Mouse (Mus musculus) limb, embryonic 10.5 days (tissue): ENCODE results near the gene Pspn. TPM values are rescaled to one million over a fixed set of nuclear protein-coding genes. Genes with fewer than 3 reads are reported as not detected.

Experiments used
- DNase-seq: peaks from one replicate; pipeline ENCODE4 v3.0.0-alpha.2; 2017; ENCODE audit warnings: low spot score
- H3K27ac ChIP-seq: fragments of 300-500 bp; sonication (generic); 2 replicates; pipeline ENCODE4 v1.5.1; 2016; ENCODE audit warnings: mild to moderate bottlenecking
- H3K27me3 ChIP-seq: fragments of 300-500 bp; sonication (generic); 2 replicates; pipeline ENCODE4 v1.6.1; 2016; ENCODE audit warnings: low read depth, mild to moderate bottlenecking; ENCODE audit not compliant: poor library complexity, severe bottlenecking
- H3K36me3 ChIP-seq: fragments of 300-500 bp; sonication (generic); 2 replicates; pipeline ENCODE4 v1.6.1; 2016; ENCODE audit warnings: mild to moderate bottlenecking, moderate library complexity
- H3K4me1 ChIP-seq: fragments of 300-500 bp; sonication (generic); 2 replicates; pipeline ENCODE4 v1.6.1; 2016
- H3K4me3 ChIP-seq: fragments of 300-500 bp; sonication (generic); 2 replicates; pipeline ENCODE4 v1.5.1; 2016; ENCODE audit warnings: mild to moderate bottlenecking, moderate library complexity
- H3K9me3 ChIP-seq: fragments of 300-500 bp; sonication (generic); replicated peaks from 2 replicates; pipeline ENCODE4 v1.6.1; 2016; ENCODE audit warnings: mild to moderate bottlenecking
- WGBS: fragments of 180-500 bp; shearing (Covaris S2); methylation state at CpG from one replicate; pipeline ENCODE4 v1.1.7; 2016; 5-methylcytosine and 5-hydroxymethylcytosine counted together
- polyA plus RNA-seq: library from polyadenylated mRNA; unstranded; fragments of >200 nt; fragmentation: Nextera tagmentation; extraction: Ambion mirVana; gene quantifications from 2 replicates; pipeline ENCODE4 v1.2.1, GENCODE M21; 2016

Gene Pspn
- polyA plus RNA-seq, 1 experiment from 2014 or later: not detected

GRCm38 (mm10) chr17:56973956-56974707 is 25.7 kb downstream of the Pspn start:
- Histone ChIP-seq H3K36me3 (no peaks in the 10 kb centered on the region), H3K27me3 (peaks cover 4% of the 10 kb centered on the region; the same call in 1 of the 2 replicates), H3K4me1 (no peaks in the 10 kb centered on the region), H3K9me3 (no peaks in the 10 kb centered on the region), H3K27ac (no peak overlapping the region), H3K4me3 (no peak overlapping the region)
- 64% methylated on average over 13 of the region's 14 CpGs for WGBS
- DNase-seq: no peak

GRCm38 (mm10) chr17:56970081-56970480 is 29.7 kb downstream of the Pspn start:
- 68% methylated on average over 5 of the region's 5 CpGs for WGBS
- H3K4me3 ChIP-seq: no peak overlapping the region
- no peaks in the 10 kb centered on the region for H3K4me1 ChIP-seq
- peaks cover 4% of the 10 kb centered on the region; the same call in 1 of the 2 replicates for H3K27me3 ChIP-seq
- H3K9me3 ChIP-seq: no peaks in the 10 kb centered on the region
- H3K36me3 ChIP-seq: no peaks in the 10 kb centered on the region
- H3K27ac ChIP-seq: no peak overlapping the region
- DNase-seq: no peak

- Histone ChIP-seq H3K27me3 (peaks cover 4% of the 10 kb centered on the region; the same call in 1 of the 2 replicates), H3K27ac (no peak overlapping the region), H3K9me3 (no peaks in the 10 kb centered on the region), H3K4me3 (no peak overlapping the region), H3K4me1 (no peaks in the 10 kb centered on the region), H3K36me3 (no peaks in the 10 kb centered on the region)
- no peak for DNase-seq
- WGBS: 72% methylated on average over 3 of the region's 3 CpGs
These were observed 30.5 kb downstream of the Pspn start for GRCm38 (mm10) chr17:56969321-56969720.

- Histone ChIP-seq H3K36me3 (no peaks in the 10 kb centered on the region), H3K4me3 (no peak overlapping the region), H3K4me1 (no peaks in the 10 kb centered on the region), H3K9me3 (no peaks in the 10 kb centered on the region), H3K27me3 (no peaks in the 10 kb centered on the region), H3K27ac (no peak overlapping the region)
- WGBS: 80% methylated on average over 6 of the region's 6 CpGs
- no peak for DNase-seq
These were observed 36.2 kb downstream of the Pspn start for GRCm38 (mm10) chr17:56963646-56964045.

- H3K4me3 ChIP-seq: no peak overlapping the region
- H3K4me1 ChIP-seq: 0 out of 2 replicates have a peak, but pooled peaks cover 3% of the 10 kb centered on the region
- no peak for DNase-seq
- no peak overlapping the region for H3K27ac ChIP-seq
- H3K36me3 ChIP-seq: no peaks in the 10 kb centered on the region
- WGBS: 78% methylated on average over 5 of the region's 5 CpGs
- no peaks in the 10 kb centered on the region for H3K27me3 ChIP-seq
- H3K9me3 ChIP-seq: no peaks in the 10 kb centered on the region
These were observed 37.0 kb downstream of the Pspn start for GRCm38 (mm10) chr17:56962642-56963405.

- WGBS: 87% methylated on average over 4 of the region's 4 CpGs
- no peak overlapping the region for H3K27ac ChIP-seq
- DNase-seq: no peak
- no peaks in the 10 kb centered on the region for H3K36me3 ChIP-seq
- no peaks in the 10 kb centered on the region for H3K9me3 ChIP-seq
- no peaks in the 10 kb centered on the region for H3K27me3 ChIP-seq
- H3K4me1 ChIP-seq: 0 out of 2 replicates have a peak, but pooled peaks cover 3% of the 10 kb centered on the region
- no peak overlapping the region for H3K4me3 ChIP-seq
These were observed 37.9 kb downstream of the Pspn start for GRCm38 (mm10) chr17:56961880-56962279.

GRCm38 (mm10) chr17:56958667-56959066 is 41.2 kb downstream of the Pspn start:
- 0 out of 2 replicates have a peak, but pooled peaks cover 3% of the 10 kb centered on the region for H3K4me1 ChIP-seq
- no peak overlapping the region for H3K27ac ChIP-seq
- DNase-seq: no peak
- no peaks in the 10 kb centered on the region for H3K27me3 ChIP-seq
- no peaks in the 10 kb centered on the region for H3K36me3 ChIP-seq
- H3K9me3 ChIP-seq: no peaks in the 10 kb centered on the region
- WGBS: 73% methylated on average over 4 of the region's 4 CpGs
- no peak overlapping the region for H3K4me3 ChIP-seq

- no peak overlapping the region for H3K27ac ChIP-seq
- H3K27me3 ChIP-seq: no peaks in the 10 kb centered on the region
- DNase-seq: peak; percentile 23
- no peaks in the 10 kb centered on the region for H3K36me3 ChIP-seq
- H3K4me3 ChIP-seq: no peak overlapping the region
- H3K4me1 ChIP-seq: 0 out of 2 replicates have a peak, but pooled peaks cover 3% of the 10 kb centered on the region
- H3K9me3 ChIP-seq: no peaks in the 10 kb centered on the region
- 34% methylated on average over 11 of the region's 11 CpGs for WGBS
These were observed 41.9 kb downstream of the Pspn start for GRCm38 (mm10) chr17:56957763-56958429.

GRCm38 (mm10) chr17:56954871-56955270 is 44.9 kb downstream of the Pspn start:
- 89% methylated on average over 7 of the region's 7 CpGs for WGBS
- Histone ChIP-seq H3K4me3 (no peak overlapping the region), H3K9me3 (no peaks in the 10 kb centered on the region), H3K36me3 (no peaks in the 10 kb centered on the region), H3K4me1 (0 out of 2 replicates have a peak, but pooled peaks cover 3% of the 10 kb centered on the region), H3K27ac (no peak overlapping the region), H3K27me3 (no peaks in the 10 kb centered on the region)
- peak; percentile 24 for DNase-seq

- Histone ChIP-seq H3K4me3 (no peak overlapping the region), H3K9me3 (no peaks in the 10 kb centered on the region), H3K4me1 (no peaks in the 10 kb centered on the region), H3K27ac (no peak overlapping the region), H3K36me3 (no peaks in the 10 kb centered on the region), H3K27me3 (no peaks in the 10 kb centered on the region)
- WGBS: 82% methylated on average over 1 of the region's 1 CpGs
- peak; percentile 12 for DNase-seq
These were observed 47.2 kb downstream of the Pspn start for GRCm38 (mm10) chr17:56952639-56953038.

- no peaks in the 10 kb centered on the region for H3K4me1 ChIP-seq
- 12% methylated on average over 3 of the region's 3 CpGs for WGBS
- no peaks in the 10 kb centered on the region for H3K9me3 ChIP-seq
- no peak overlapping the region for H3K27ac ChIP-seq
- H3K4me3 ChIP-seq: no peak overlapping the region
- peak; percentile 61 for DNase-seq
- H3K36me3 ChIP-seq: no peaks in the 10 kb centered on the region
- no peaks in the 10 kb centered on the region for H3K27me3 ChIP-seq
These were observed 48.9 kb downstream of the Pspn start for GRCm38 (mm10) chr17:56950915-56951314.
